Mouse (Mus musculus): Measurements from ENCODE around the gene Numbl. TPM values are rescaled to one million over a fixed set of nuclear protein-coding genes. Genes with fewer than 3 reads are reported as not detected.

Numbl gene
- polyA plus RNA-seq, 1 experiment from 2014 or later = 2.0 TPM

DNA sequence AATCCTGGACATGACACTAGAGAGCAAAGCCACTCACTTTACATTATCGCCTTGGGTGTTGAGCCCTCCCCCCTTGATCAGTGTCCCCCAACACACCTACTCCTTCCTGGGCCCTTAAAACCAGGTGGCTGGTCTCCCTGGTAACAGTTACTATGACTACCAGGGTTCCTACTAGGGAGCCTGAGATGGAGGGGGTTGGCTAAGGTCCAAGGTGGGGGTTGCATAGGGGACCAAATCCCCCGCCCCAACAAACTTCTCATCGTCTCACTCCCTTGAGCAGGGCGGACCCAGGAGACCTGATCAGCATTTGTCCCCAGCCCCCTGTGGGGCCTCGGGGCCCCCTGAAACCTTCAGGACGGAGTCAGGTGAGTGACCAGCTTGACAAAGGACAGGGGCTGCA, 3.7 kb downstream of the Numbl start:
- H3K4me3 ChIP-seq (ENCODE audit: inconsistent target) = no peak overlapping the region
- 97% methylated on average over 6 of the region's 6 CpGs for WGBS (ENCODE audit: missing documents)
- no peak overlapping the region for H3K27ac ChIP-seq
- no peaks in the 10 kb centered on the region for H3K79me2 ChIP-seq (ENCODE audit: inconsistent target)
- H3K36me3 ChIP-seq (ENCODE audit: inconsistent target) = no peaks in the 10 kb centered on the region

DNA sequence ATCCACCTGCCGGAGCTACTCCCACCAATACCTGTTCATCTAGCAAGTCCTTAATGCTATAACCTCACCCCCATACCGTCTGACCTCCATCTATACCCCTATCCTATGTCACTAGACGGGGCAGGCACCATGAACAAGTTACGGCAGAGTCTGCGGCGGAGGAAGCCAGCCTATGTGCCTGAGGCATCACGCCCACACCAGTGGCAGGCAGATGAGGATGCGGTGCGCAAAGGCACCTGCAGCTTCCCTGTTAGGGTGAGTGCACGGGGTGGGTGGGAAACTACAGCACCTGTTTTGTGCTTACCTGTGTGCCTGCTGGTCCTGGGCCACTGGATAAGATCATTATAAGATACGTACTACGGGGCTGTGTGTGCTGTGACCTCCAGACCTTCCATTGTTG, 6.5 kb downstream of the Numbl start:
- WGBS (ENCODE audit: missing documents) = 96% methylated on average over 12 of the region's 12 CpGs

DNA sequence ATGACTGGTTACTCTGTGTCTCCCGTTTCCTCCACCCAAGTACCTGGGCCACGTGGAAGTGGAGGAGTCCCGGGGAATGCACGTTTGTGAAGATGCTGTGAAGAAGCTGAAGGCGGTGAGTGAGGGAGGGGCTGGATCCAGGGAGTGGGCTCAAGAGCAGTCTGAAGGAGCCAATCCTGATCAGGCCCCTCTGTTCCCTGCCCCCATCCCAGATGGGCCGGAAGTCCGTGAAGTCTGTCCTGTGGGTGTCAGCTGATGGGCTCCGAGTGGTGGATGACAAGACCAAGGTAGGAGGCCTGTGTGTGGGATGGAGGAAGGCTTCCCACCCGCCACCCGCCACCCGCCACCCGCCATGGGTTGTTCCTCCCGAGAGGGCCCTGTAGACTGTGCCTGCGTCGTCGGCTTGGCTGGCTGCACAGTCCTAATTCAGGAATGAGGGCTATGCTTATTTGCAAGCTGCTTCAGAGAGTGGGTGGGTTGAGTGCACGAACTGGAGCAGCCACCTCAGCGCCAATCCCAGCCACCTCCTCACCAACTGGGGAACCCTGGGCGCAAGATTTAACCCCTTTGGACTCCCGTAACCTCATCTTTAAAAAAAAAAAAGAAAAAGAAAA, 8.4 kb downstream of the Numbl start:
- no peaks in the 10 kb centered on the region for H3K36me3 ChIP-seq (ENCODE audit: inconsistent target)
- WGBS (ENCODE audit: missing documents) = 89% methylated on average over 17 of the region's 20 CpGs
- no peak overlapping the region for H3K4me3 ChIP-seq (ENCODE audit: inconsistent target)
- H3K27ac ChIP-seq = no peak overlapping the region
- no peaks in the 10 kb centered on the region for H3K79me2 ChIP-seq (ENCODE audit: inconsistent target)

More for the DNA sequence above, 6.5 kb downstream of the Numbl start:
- no peak overlapping the region for H3K4me3 ChIP-seq (ENCODE audit: inconsistent target)
- H3K36me3 ChIP-seq (ENCODE audit: inconsistent target) = no peaks in the 10 kb centered on the region
- H3K79me2 ChIP-seq (ENCODE audit: inconsistent target) = no peaks in the 10 kb centered on the region
- H3K27ac ChIP-seq = no peak overlapping the region

DNA sequence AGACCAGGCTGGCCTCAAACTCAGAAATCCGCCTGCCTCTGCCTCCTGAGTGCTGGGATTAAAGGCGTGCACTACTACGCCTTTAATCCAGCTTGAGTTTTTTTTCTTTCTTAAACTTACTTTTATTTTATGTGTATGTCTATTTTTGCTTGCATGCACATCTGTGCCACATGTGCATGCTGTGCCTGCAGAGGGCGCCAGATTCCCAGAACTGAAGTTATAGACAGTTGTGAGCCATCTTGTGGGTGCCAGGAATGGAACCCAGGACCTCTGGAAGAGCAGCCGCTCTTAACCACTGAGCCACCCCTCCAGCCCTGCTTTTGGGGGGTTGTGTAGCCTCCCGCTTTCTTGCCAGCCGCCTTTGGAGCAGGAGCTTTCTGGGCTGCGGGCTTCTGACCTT, 13.2 kb downstream of the Numbl start:
- Histone ChIP-seq H3K79me2 (ENCODE audit: inconsistent target) (no peaks in the 10 kb centered on the region), H3K36me3 (ENCODE audit: inconsistent target) (no peaks in the 10 kb centered on the region), H3K27ac (no peak overlapping the region), H3K4me3 (ENCODE audit: inconsistent target) (no peak overlapping the region)
- WGBS (ENCODE audit: missing documents) = 93% methylated on average over 6 of the region's 8 CpGs

DNA sequence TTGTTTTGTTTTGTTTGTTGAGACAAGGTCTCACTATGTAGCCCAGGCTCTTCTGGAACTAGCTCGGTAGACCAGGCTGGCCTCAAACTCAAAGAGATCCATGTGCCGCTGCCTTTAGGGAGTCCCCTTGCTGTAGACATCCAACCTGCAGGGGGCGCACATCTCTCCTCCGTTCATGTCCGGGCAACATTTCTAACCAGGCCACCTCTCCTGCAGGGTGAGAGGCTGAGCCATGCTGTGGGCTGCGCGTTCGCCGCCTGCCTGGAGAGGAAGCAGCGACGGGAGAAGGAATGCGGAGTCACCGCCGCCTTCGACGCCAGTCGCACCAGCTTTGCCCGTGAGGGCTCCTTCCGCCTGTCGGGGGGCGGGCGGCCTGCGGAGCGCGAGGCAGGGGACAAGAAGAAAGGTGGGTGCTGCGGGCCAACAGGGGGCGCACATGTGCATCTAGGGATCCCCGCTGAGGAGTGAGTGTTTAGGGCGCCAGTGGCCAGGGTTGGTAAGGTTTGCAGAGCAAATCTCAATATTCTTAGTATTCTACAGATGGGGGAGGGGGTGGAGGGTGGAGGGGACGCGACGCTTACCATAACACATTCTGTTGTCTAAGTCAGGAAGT, 15.6 kb downstream of the Numbl start:
- Histone ChIP-seq H3K79me2 (ENCODE audit: inconsistent target) (no peaks in the 10 kb centered on the region), H3K4me3 (ENCODE audit: inconsistent target) (no peak overlapping the region), H3K36me3 (ENCODE audit: inconsistent target) (no peaks in the 10 kb centered on the region), H3K27ac (no peak overlapping the region)
- WGBS (ENCODE audit: missing documents) = 75% methylated on average over 22 of the region's 32 CpGs

DNA sequence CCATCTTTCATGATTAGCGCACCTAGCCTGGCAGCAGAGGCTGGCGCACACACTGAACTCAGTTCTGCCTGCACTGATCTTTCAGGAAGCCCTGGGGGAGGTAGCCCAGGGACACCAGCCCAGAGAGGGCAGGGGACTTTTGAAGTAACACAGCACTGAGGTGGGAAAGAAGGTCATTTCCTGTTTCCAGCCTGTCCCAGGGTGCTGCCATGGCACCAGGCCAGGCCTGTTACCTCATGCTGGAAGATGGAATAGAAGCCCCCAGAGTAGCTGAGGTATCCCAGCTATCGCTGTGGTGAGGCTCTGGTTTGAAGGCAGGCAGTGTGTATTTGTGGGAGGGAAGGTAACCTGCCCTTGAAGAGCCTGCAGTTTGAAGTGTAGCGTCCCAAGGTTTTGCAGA, 16.7 kb downstream of the Numbl start:
- Histone ChIP-seq H3K79me2 (ENCODE audit: inconsistent target) (no peaks in the 10 kb centered on the region), H3K4me3 (ENCODE audit: inconsistent target) (no peak overlapping the region), H3K36me3 (ENCODE audit: inconsistent target) (no peaks in the 10 kb centered on the region), H3K27ac (no peak overlapping the region)
- WGBS (ENCODE audit: missing documents) = 98% methylated on average over 4 of the region's 4 CpGs

DNA sequence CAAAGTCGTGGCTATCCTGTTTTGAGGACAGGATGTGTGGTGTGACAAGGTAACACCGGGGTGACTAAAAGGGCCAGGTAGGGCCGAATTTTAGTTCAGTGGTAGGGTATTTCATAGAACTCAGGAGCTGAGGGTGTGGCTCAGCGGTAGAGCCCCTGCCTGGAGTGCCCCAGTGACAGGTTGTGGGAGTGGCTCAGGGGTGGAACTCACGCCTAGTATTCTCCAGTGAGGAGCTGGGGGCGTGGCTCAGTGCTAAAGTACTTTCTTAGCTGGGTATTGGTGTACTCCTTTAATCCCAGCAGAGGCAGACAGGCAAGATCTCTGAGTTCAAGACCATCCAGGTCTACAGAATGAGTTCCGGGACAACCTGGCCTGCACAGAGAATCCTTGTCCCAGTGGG, 17.8 kb downstream of the Numbl start:
- H3K36me3 ChIP-seq (ENCODE audit: inconsistent target) = no peaks in the 10 kb centered on the region
- 66% methylated on average over 5 of the region's 7 CpGs for WGBS (ENCODE audit: missing documents)
- no peaks in the 10 kb centered on the region for H3K79me2 ChIP-seq (ENCODE audit: inconsistent target)
- no peak overlapping the region for H3K4me3 ChIP-seq (ENCODE audit: inconsistent target)
- no peak overlapping the region for H3K27ac ChIP-seq

DNA sequence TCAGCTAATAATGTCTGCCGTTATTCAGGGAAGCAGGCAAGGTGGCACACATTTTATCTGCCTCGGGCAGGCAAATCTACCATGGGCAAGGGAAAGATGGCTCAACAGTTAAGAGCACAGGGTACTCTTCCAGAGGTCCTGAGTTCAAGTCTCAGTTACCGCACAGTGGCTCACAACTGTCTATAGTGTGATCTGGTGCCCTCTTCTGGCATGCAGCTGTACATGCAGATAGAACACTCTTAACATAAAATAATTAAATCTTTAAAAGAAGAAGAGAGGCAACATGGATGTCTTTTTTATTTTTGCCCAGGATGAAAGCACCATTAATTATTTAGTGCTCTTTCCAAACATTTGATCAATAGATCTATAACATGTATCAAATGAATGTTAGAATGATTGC, 19.0 kb downstream of the Numbl start:
- WGBS (ENCODE audit: missing documents) = 97% methylated on average over 3 of the region's 3 CpGs
- H3K79me2 ChIP-seq (ENCODE audit: inconsistent target) = no peaks in the 10 kb centered on the region
- H3K4me3 ChIP-seq (ENCODE audit: inconsistent target) = no peak overlapping the region
- H3K27ac ChIP-seq = no peak overlapping the region
- H3K36me3 ChIP-seq (ENCODE audit: inconsistent target) = no peaks in the 10 kb centered on the region

DNA sequence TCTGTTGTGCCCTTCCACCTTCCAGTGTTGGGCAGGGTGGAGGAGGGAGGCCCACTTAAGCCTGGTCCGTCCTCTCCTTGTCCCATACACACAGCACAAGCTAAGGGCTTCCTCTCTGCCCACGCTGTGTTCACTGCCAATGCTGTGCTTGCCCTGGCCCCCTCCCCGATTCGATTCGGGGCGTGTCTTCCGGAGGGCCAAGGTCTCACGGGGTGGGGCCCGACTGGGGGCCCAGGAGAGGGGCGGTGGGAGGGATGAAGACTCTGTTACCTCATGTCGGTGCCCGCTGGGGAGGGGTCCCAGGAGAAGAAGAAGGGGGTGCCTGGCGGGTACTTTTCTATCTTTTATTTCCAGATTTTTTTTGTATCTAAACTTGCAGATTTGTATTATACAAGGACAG, 23.5 kb downstream of the Numbl start:
- 74% methylated on average over 10 of the region's 13 CpGs for WGBS (ENCODE audit: missing documents)
- H3K36me3 ChIP-seq (ENCODE audit: inconsistent target) = no peaks in the 10 kb centered on the region
- no peaks in the 10 kb centered on the region for H3K79me2 ChIP-seq (ENCODE audit: inconsistent target)
- H3K4me3 ChIP-seq (ENCODE audit: inconsistent target) = no peak overlapping the region
- H3K27ac ChIP-seq = no peak overlapping the region

DNA sequence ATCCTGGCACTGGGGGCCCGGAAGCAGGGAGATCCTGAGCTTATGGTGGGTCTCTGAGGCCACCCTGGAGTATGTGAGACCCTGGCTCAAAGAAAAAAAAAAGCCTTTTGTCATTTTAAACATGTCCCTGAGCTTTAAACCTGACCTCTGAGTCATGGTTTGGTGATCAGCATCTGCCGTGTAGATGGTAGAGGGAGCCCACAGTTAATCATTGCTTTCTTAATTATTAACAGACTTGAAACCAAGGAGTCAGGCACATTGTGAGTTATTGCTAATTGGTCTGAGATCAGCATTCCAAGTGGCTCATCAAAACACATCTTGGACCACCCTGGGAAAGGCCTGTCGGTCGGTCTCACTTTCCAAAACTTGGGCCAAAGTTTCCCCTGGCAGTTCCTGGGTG, 24.0 kb downstream of the Numbl start:
- 94% methylated on average over 4 of the region's 4 CpGs for WGBS (ENCODE audit: missing documents)
- Histone ChIP-seq H3K4me3 (ENCODE audit: inconsistent target) (no peak overlapping the region), H3K36me3 (ENCODE audit: inconsistent target) (no peaks in the 10 kb centered on the region), H3K27ac (no peak overlapping the region), H3K79me2 (ENCODE audit: inconsistent target) (no peaks in the 10 kb centered on the region)

DNA sequence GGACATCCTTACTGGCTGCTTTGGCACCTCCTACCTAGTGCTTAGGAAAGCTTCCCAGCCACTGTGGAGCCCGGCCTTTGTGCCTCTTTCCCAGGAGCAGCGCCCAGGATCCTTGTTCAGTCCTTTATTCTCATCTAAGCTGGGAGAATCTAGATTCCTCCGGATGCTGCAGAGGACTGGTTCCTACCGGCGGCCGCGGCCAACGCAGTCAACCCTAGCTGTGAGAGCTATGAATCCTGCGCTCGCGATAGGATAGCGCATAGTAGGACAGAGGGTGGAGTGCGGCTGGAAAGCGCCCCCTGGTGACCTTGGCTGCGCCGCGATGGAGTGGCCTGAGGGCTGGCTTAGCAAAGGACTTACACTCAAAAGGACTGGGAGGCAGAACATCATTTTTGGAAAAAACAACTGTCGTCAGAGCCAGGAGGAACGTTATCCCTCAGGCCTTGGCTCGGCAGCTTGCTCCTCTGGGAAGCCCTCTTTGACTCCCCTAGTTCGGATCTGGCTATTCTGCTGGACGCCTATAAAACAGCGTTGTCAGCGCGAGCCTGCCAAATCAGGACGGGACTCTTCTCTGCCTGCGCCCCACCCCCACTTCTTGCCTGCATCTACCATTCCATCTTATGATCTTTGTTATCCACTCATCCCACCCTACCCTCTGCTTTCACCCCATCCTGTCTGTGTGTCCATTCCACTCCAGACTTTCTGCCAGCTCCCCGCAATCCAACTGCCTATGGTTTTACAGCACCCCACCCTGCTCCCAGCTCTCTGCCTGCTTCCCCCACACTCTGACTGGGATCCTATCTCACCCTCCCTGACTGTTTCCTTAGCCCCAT, 26.8 kb downstream of the Numbl start:
- 10% methylated on average over 28 of the region's 28 CpGs for WGBS (ENCODE audit: missing documents)
- H3K36me3 ChIP-seq (ENCODE audit: inconsistent target) = no peaks in the 10 kb centered on the region
- H3K27ac ChIP-seq = no peak overlapping the region
- no peak overlapping the region for H3K4me3 ChIP-seq (ENCODE audit: inconsistent target)
- no peaks in the 10 kb centered on the region for H3K79me2 ChIP-seq (ENCODE audit: inconsistent target)

DNA sequence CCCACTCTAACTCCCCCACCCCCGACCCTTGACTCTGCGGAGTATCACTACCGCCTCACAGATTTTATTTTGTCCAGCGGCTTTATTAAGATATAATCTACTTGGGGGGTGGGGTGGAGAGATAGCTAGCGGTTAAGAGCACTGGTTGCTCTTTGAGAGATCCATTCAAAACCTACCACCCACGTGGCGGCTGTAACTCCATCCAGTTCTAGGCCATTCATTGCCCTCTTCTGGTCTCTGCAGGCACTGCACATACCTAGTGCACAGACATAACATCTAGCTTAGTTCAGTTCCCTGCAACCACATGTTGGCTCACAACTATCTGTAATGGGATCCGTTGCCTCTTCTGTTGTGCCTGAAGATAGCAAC, 27.4 kb downstream of the Numbl start:
- H3K36me3 ChIP-seq (ENCODE audit: inconsistent target) = no peaks in the 10 kb centered on the region
- no peak overlapping the region for H3K4me3 ChIP-seq (ENCODE audit: inconsistent target)
- WGBS (ENCODE audit: missing documents) = 7% methylated on average over 8 of the region's 8 CpGs
- H3K79me2 ChIP-seq (ENCODE audit: inconsistent target) = no peaks in the 10 kb centered on the region
- no peak overlapping the region for H3K27ac ChIP-seq

DNA sequence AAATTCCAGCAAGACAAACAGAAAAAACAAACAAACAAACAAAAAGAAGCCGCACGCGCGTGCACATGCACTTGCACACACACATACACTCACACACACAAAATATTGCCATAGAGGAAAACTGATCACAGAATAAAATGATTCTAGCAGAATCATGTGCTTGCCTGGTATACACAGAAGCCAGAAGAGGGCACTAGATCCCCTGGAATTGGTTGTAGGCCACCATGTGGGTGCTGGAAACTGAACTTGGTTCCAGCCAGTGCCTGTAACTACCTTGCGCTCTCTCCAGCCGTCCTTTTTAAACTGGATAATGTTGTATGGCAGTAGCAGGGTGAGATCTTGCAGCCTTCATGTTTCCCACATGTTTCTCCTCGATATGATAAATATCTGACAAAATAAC, 30.5 kb downstream of the Numbl start:
- no peak overlapping the region for H3K4me3 ChIP-seq (ENCODE audit: inconsistent target)
- H3K79me2 ChIP-seq (ENCODE audit: inconsistent target) = no peaks in the 10 kb centered on the region
- 93% methylated on average over 7 of the region's 7 CpGs for WGBS (ENCODE audit: missing documents)
- H3K36me3 ChIP-seq (ENCODE audit: inconsistent target) = no peaks in the 10 kb centered on the region
- H3K27ac ChIP-seq = no peak overlapping the region

DNA sequence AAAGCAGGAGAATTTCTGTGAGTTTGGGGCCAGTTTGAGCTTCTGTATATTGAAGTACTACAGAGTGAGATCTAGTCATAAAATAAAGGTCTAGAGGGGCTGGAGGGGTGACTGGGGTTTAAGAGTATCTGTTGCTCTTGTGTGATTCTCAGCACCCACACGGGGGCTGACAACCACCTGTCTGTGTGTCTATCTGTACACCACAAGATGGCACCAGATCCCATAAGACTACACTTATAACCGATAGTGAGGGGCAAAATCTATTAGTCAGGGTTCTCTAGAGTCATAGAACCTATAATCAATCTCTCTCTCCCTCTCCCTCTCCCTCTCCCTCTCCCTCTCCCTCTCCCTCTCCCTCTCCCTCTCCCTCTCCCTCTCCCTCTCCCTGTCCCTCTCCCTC, 32.3 kb downstream of the Numbl start:
- WGBS (ENCODE audit: missing documents) = 96% methylated on average over 2 of the region's 2 CpGs
- Histone ChIP-seq H3K4me3 (ENCODE audit: inconsistent target) (no peak overlapping the region), H3K79me2 (ENCODE audit: inconsistent target) (no peaks in the 10 kb centered on the region), H3K27ac (no peak overlapping the region), H3K36me3 (ENCODE audit: inconsistent target) (no peaks in the 10 kb centered on the region)

DNA sequence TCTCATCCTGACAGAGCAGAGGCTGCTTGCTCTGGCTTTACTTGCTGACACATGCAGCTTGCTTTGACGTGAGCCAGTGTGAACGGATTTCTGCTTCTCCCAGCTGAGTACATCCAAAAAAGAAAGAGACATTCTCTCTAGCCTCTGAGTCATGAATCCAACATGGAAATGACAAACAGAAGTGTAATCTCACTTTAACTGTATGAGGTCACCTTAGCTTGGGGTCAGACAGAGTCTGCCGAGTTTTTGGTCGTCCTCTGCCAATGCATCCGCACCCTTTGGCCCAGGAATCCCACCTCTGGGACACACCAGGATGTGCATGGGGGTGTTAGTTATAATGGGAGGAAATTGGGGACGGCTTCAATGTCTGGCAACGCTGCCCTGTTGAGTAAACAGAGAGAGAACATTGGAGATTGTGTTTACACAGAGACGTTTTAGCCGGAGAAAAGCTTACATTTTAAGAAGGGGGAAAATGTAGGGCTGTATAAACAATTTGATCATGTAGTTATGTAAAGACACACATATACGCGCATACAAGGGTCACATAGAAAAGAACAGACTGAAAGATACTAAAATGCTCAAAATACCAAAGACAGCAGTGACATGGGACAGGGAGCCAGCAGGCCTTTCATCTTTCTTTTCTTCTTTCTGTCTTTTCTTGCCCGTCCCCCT, 33.7 kb downstream of the Numbl start:
- Histone ChIP-seq H3K4me3 (ENCODE audit: inconsistent target) (no peak overlapping the region), H3K27ac (no peak overlapping the region), H3K36me3 (ENCODE audit: inconsistent target) (no peaks in the 10 kb centered on the region), H3K79me2 (ENCODE audit: inconsistent target) (no peaks in the 10 kb centered on the region)
- WGBS (ENCODE audit: missing documents) = 57% methylated on average over 12 of the region's 12 CpGs
